Mouse (Mus musculus): Measurements from ENCODE around the gene Otub2.

Gene Otub2

DNA sequence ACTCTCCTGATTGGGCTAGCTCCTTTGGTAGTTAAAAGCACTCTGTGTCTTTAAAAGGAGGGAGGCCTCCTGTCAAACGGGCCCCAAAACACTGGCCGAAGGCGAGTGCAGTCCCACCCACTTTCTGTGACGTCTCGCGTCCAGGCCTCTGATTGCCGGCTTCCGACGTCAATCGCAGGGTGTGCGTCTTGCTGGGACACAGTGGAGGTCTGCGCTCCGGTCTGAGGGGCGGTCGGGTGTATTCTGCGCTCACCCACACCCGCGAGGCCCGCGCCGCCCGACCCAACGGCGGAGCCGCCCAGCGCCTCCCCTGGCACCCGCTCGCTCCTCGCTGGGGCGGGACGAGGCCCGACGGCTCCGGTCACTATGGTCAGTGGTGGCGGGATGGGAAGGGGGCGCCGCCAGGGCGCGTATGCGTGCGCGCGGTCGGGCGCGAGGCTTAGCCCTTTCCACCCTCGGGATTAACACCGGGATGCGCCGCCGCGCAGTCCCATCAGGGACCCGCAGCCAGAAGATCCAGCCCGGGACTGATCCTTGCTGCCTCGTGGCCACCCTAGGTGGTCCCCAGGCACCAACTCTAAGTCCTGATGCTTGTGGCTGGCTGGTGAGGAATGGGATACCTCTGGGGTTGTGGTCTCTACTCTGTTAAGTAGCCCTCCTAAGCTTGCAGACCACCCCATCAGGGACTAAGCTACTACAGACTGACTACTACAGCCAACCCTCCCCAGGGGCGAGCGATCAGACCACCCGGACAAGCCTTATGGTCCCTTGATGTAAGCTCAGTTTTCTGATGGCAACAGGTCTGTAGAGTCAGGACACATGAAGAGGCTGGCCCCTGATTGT is at the start of gene Otub2:
Otub2 (plus strand) TSS at position 178 of the 843 bp plus-strand sequence.
- DNase-seq (ENCODE audit: low spot score) = peak; percentile 98

DNA sequence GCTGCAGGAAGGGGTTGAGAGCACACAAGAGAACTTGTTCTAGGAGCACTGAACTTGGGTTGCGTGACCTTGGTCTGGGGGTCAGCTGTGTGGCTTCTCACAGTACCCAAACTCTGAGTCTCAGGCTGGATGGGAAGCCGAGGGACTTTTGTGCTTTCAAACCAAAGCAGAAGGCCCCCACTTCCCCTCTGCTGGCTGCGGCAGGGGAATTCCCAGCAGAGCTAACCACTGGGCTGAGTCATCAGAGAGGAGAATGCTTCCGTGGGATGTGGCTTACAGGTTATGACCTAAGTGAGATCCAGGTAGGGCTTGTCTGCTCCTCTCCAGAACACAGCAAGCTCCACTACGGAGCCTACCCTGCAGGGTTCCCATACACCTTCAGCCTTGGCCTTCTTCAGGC is 47.3 kb upstream of the Otub2 start:
- DNase-seq (ENCODE audit: low spot score) = no peak

DNA sequence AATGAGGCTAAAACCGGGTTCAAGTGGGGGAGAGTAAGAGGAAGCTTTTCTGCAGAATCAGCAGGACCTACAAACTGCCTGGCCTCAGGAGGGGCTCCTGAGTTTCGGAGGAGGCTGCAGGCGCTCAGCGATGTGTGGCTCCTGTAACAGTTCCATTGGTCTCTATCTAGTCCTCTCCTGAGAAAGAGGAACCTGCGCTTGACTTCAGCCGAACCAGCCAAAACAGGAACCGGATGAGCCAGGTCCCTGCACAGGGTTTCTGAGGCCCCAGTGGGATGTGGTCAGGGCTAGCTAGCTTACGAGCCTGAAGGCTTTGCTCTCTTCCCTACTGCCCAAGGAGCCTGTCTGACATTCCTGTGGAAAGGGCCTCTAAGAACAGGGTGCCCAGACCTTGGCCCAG is 45.0 kb upstream of the Otub2 start:
- DNase-seq (ENCODE audit: low spot score) = no peak

DNA sequence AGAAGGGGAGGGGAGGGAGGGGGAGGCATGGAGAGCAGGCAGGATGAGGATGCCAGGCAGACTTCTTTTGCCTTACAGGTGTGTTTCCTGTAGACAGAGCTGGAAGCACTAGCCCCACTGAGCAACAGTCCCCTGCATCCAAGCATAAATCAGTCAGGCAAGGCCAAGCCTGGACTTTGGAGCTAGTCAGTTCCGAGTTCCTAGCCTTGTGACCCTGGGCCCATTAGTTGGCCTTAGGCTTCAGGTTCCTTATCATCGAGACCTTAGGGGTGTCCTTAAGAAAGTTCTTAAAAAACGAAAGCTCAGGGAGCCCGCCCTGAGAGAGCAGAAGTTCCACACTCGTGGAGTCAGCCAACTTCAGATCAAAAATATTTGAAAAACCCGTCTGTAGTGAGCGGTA is 43.5 kb upstream of the Otub2 start:
- DNase-seq (ENCODE audit: low spot score) = no peak

DNA sequence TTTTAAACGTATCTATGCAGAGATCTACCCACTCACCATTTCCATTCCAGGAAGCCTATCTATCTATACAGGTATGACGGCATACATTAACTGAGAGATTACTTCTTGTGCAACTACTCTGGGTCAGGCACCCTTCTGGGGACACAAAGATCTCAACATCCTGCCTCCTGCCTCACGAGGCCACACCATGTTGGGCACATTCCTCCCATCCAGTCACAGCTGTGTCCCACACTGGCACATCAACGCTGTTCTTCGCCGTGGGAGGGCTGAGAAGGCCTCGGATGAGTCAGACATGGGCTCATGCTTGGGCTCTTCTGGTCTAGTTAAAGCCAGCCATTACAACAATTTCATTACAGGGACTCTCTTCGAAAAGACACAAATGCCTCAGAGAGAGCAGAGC is 41.5 kb upstream of the Otub2 start:
- no peak for DNase-seq (ENCODE audit: low spot score)

DNA sequence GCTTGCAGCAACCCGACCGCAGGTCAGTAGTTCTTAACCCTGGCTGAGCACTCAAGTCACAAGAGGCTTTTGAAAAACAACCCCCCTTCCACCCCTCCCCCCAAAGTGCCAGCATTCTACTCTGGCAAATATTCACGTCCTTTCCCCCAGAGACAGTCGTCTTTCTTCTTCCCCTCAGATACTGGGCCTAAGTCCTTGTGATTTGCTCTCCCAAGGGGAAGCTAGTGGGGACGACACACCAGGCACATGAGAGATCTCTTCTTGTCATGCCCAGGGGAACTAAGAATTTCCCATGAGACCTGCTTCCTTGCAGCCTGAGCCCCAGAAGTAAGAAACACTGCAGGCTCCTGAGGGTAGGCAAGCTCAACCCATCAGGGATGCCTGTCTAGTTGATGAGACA is 41.1 kb upstream of the Otub2 start:
- DNase-seq (ENCODE audit: low spot score) = no peak

DNA sequence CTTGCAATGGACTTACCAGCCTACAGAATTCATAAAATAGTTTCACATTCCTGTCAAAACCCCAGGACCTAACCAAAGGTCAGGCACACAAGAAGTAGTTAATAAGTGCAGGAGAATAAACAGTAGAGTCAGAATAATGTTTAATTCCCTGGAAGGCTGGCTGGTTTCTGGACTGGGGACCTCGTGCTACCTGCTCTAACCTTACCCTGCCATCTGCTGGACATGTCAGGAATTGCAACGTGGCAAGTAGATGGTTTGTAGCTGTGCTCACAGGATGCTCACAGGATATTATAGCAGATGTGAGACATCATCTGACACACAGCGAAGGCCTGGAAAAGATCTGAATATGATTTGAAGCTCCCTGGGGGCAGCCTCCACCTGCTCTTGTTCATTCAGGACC is 40.0 kb upstream of the Otub2 start:
- peak; percentile 89 for DNase-seq (ENCODE audit: low spot score)

DNA sequence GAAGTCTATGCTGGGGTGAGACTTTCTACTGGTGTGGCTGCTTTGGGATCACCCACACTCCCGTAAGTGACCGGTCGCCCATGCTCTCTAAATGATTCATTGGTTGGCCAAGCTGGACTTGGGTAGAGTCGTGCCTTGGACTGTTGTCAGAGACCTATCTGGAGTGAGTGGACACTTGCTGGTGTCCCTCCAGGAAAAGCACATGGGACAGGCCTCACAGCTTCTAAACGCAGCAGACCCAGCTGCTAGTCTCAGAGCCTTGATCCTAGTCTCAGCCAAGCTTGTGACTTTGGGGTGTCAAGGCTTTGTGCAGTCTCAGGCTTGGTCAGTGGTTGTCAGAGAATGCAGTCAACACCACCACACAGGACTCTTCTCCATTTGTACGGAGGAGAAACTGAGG is 35.7 kb upstream of the Otub2 start:
- DNase-seq (ENCODE audit: low spot score) = no peak

DNA sequence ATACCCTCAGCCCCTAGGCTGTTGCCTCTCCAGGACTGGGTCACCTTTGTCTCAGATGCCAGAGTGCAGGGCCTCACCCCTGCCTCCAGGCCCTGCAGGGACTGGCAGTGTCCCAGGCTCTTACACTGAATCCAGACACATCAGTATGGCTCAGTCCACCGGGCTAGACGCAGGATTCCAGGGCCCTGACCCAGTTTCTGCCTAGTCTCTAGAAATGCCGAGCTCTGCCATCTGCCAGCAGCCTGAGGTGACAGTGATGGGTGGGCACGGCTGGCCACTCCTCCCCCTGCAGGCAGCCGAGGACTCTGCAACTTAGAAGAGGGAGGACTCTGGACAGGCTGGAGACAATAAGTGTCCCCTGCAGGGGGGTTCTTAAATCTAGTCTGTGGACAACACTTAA is 34.9 kb upstream of the Otub2 start:
- peak; percentile 56 for DNase-seq (ENCODE audit: low spot score)

DNA sequence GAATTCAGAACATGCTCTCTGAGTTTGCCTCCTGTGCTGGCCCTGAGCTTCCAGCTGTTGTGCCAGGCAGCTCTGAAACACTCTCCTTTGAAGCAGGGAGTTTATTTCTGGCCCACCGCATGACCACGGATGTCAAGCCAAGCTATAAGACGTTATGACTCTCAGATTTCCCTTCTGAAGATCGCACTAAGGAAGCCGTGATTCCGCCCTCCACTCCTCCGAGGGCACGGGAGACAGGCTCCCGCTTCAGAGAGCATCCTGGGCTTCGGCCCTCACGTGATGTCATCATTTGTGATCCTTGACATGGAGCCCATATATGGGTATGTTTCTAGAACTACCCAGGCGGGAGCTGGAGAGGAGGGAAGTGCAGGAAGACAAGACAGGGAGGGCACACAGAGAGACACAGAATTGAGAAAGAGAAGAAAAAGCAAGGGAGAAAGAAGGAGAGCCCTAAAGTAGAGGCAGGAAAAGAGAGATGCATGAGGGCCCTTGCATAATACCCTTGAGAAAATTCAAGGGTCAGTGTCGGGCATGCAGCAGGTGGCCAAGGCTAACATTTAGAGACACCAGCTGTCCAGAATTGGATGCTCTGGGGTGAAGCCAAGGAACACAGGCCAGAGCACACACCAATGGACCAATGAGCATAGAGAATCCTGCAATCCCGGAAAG is 32.6 kb upstream of the Otub2 start, which contains the start of gene Asb2:
Asb2 (minus strand) TSS at position 256 of the 669 bp plus-strand sequence.
- no peak for DNase-seq (ENCODE audit: low spot score)

DNA sequence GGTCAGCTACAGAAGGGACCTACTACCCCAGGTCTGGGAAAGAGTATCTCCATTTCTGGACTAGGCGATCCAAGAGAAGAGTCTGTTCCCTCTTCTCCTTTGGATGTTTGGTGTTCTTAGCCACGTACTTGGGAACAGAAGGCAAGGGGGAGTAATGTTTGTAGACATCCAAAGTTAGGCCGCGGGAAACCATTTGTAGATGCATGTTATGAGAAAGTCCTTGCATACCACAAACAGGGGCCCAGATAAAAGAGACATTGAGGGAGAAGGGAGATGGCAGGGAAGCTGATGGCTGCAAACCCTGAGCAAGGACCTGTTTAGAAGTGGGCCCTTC is 32.1 kb upstream of the Otub2 start:
- DNase-seq (ENCODE audit: low spot score) = no peak

DNA sequence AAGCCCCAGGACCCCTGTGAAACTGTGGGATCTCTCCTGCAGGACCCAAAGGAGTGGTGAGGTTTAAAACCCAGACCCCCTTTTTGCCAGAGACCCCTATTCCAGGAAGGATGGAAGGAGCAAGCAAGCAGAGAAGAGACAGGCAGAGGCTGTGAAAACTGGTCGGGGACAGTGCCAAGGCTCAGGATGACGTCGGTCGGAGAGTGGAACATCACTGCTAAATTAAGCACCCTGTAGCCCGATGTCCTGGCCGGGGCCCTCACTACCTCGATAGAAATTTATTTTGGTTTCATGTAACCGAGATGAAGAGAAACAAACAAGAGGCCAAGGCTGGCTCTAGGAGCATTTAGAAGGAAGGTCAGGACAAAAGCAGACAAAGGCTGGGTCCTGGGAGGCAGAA is 30.3 kb upstream of the Otub2 start:
- no peak for DNase-seq (ENCODE audit: low spot score)

DNA sequence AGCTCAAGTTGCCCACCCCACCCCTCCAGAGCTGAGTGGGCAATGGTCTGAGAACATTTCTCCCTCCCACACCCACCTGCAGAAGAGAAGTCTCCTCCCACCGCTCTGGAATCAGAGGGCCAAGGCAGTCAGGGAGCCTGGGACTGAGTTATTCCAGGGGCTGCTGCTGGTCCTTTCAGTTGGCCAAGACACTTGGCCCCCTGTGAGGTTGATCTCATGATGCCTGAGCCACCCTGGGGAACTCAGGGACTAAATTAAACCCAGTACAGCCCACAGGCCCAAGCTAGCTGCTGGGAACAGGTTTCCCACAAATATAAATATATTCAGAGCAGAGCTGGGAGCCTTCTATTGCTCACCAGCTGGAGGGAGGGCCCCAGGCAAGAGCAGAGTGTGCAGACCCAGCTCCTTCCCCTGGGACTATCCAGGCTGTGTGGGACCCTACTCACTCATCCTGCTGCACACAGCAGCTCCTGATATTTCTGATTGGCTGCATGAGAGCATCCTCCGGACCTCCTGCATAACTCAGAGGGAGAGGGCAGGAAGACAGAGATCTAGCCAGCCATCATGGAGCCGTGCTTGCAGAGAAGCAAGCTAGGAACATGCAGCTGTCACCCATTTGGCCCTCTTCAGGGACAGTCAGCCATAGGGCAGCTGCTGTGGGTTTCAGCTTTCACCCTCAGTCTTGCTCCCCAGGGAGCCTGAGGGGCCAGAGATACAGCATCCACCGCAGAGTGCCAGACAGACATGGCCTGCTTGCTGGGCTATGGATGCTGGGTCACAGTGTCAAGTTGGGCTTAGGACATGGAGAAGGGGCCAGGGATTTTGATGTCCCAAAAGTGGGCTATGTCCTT is 29.3 kb upstream of the Otub2 start:
- DNase-seq (ENCODE audit: low spot score) = no peak

DNA sequence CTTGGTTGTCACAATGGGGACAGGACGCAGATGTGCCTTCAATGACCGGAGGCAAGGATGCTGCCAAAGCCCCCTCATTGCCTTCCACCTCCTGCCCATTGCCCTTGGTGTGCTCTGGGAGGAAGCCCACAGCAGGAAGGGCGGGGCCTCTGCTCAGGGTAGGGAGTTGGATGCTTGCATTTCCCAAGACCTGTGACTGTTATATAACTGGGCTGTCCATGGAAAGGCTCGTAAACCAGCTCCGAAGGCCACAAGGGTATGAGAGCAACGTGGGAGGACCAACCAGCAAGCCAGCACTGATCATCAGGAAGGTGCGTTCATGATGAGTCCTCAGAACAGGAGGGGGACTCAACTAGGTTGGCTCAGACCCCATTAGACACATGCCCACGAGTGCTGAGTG is 27.7 kb upstream of the Otub2 start:
- no peak for DNase-seq (ENCODE audit: low spot score)

DNA sequence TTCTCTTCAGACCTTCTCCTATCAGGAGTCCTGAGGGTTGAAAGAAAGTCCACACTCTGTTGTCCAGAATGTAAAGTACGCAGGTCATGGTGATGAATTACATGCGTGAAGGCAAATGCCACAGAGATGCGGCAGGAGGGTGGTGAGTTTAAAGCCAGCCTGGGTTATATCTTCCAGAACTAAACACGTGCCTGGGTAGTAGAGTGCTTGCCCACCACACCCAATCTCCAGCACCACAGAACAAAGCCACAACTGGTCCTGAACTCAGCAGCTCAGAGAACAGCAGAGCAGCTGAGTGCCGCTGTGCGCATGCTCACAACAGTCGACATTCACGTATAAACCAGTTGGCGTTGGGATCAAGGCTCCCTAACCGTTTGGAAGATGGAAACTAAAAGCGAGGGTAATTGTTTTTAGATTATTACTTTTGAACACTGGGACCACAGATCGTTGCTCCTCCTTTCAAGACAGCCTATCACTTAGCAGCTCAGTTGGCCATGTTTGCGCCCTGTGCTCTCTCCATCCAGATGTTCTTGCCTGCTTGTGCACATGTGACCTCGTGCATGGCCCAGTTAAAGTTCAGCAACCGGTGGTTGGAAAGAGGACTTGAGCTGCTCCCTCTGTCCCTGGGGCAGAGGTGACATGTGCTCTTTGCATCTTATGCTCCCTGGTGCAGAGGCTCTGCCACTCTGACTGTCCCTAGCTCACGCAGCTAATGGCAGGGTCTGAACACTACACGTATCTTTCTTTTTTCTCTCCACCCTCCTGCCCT is 26.8 kb upstream of the Otub2 start:
- DNase-seq (ENCODE audit: low spot score) = no peak

DNA sequence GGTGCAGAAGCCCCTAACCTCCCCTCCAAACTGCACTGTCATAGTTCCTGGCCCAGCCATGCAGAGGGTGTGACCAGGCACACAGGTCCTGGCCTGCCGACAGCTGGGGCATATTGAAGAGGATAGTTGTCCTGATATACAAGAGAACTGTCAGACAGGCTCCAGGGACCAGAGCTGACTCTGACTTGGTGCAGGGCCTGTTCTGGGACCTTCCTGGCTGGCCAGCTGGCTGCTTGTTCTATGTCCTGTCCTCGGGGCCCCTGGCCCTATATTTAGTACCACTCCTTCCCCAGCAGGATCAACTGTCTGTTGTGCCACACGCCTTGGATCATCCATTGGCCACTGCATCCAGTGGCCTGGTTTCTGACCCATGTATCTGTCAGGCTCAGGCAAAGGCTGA is 26.1 kb upstream of the Otub2 start:
- no peak for DNase-seq (ENCODE audit: low spot score)

DNA sequence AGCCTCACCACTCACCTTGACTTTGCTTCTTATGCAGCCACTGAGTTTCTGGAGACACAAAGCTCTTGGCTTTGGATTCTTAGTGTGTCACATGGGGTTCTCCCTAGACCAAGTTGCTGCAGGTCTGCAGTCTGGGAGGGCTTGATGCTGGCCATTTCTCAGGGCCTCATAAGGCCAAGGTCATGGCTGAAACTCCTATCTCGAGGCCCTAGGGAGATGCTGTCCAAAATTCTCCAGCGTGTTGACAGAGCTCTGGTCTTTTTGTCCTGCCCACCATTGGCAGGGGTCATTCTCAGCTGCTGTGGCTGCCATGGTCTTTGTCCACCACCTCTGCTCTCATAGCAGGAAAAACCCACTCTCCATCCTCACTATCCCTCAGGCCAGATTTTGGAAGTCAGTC is 21.3 kb upstream of the Otub2 start:
- no peak for DNase-seq (ENCODE audit: low spot score)

DNA sequence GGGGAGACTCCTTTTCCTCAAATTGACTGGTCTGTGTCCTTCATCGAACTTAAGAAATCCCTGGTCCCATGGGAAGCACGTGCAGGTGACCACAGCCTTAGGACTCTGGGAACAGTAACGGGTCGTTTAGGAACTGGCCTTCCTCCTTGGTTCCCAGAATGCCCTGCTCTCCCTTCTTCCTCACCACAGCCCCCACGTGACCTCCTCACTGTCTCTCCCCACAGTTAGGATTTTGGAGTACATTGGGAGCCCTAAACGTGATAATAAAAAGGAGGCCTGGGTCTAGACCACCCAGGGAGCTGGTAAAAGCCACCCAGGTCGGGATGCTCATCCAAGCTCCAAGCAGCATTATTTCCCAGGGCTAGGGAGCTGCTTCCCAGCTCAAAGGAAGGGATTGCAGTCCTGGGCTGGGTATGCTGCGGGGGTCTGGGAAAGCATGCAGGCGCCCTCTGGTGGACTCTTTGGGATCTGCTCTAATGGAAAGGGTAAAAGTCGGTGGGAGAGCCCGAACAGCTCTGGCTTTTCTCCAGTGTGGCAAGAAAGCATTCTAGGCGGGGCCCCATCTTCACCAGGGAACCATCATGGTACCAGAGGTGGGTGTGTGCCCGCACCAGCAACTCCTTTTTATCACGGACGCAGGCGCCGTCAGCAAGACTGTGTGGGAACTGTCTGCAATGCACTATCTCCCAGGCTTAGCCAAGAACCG is 20.7 kb upstream of the Otub2 start:
- peak; percentile 92 for DNase-seq (ENCODE audit: low spot score)

DNA sequence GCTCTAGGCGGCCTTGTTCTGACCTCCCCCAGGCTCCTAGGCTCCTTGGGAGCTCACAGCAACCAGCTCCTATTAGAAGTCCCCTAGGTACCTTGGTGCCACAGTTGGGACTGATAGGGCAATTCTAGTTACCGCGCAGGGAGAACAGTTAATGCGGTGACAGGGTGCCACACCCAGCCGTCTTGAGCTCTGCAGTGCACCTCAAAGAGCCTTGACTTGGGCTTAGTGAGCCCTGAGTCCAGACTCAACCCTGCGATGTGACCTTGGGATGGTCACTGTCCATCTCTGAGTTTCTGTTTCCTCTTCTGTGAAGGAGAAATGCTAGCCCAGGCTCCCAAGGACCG is 20.2 kb upstream of the Otub2 start:
- DNase-seq (ENCODE audit: low spot score) = no peak

DNA sequence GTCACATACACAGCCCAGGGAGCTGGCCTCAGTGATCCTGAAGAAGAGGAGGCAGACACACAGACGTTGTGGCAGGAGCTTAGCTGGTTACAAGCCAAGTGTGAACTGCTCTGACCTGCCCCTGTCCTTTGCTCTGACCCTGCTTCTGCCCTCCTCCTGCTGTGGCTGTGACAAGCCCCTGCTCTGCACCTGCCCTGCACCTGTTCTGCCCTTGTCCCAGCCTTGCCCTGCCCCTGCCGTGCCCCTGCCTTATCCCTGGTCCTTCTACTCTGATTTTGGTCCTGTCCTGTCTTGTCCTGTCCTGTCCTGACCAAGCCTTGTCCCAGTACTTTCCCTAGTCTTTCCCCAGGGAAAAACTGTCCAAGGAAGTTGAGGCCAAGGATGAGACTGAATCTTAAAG is 19.7 kb upstream of the Otub2 start:
- no peak for DNase-seq (ENCODE audit: low spot score)

DNA sequence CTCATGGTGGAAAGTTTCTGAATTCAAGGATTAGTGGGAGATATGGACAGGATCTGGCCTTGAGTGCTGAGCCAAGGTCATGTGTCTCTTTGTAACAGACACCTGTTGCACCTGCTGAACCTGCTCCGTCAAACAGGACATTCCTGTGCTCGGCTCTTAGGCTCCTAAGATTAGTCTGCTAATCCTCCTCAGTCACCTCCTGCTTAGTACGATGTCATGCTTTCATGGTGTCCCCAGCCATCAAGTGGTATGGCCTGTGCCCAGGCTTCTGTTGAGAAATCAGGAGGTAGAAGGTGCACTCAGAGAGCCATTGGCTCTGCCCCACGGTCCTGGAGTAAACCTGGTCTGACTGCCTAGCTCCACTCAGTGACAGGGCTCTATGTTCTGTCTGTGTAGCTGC is 17.6 kb upstream of the Otub2 start:
- DNase-seq (ENCODE audit: low spot score) = no peak

DNA sequence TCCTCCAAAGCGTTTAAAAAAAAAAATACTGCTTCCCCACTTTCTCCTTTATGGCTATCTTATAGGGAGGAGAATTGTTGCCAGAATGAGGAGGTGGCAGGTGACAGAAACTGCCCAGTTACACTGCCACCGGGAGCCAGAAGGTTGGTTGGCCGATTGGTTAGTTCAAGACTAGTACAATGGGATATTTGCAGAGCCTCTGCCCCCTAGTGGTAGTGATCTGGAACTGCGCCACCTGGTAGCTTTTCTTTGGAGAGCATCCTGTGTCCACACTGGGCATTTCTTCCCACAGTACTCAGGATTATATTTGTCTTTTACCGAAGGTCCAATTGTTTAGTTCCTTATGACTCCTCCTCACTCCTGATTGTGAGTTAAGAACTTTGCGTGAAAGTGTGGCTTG is 16.8 kb upstream of the Otub2 start:
- DNase-seq (ENCODE audit: low spot score) = peak; percentile 79

Data from embryo, embryonic 10.5 days (tissue).